Mouse (Mus musculus) thymus, postnatal 4 days (tissue): ENCODE measurements at regions not wholly inside any gene's neighbourhood (a gene's known extent, or its start where the extent isn't known, plus 50 kb on each side); places are given as distances from the start of the nearest gene placed in this dataset.

Experiments
- DNase-seq: peaks from one replicate; pipeline ENCODE4 v3.0.0; 2021

GRCm38 (mm10) chr6:6289806-6290205 lies 72.8 kb upstream of the Slc25a13 start:
- DNase-seq = peak; percentile 67

GRCm38 (mm10) chr6:6280812-6281568 lies 64.0 kb upstream of the Slc25a13 start:
- no peak for DNase-seq

- peak; percentile 28 for DNase-seq
Measured at GRCm38 (mm10) chr6:6279646-6280045, 62.7 kb upstream of the Slc25a13 start.

- no peak for DNase-seq
Measured at GRCm38 (mm10) chr6:6270545-6270944, 53.6 kb upstream of the Slc25a13 start.
